Mouse (Mus musculus): Measurements from ENCODE around the gene Gm21972. TPM values are rescaled to one million over a fixed set of nuclear protein-coding genes. Genes with fewer than 3 reads are reported as not detected.

The Gm21972 gene
- total and polyA plus RNA-seq, 3 experiments: 0.47 to 78.8 (median 4.4) TPM

- H3K79me2 ChIP-seq (replicated peaks; ENCODE audit: control insufficient read depth, extremely low read depth, insufficient read depth, poor library complexity, severe bottlenecking): no peaks in the 10 kb centered on the region
- dilution Hi-C loops (cut with MboI; ENCODE audit: extremely low pct_ligation_motif_present, extremely low pct_unique_long_range_greater_than_20kb, low sequenced_read_pairs): no loop called here
- H3K36me3 ChIP-seq (replicated peaks in 1 of 2; ENCODE audit: control insufficient read depth in 1 of 2, insufficient read depth in 1 of 2, low read length in 1 of 2): peaks cover 46 to 76% of the 10 kb centered on the region in 2 experiments
- no peaks in the 10 kb centered on the region for H3K27me3 ChIP-seq (replicated peaks)
- no peak overlapping the region for H3K27ac ChIP-seq (ENCODE audit: insufficient read depth, low read depth)
- in situ Hi-C loops (cut with MboI; ENCODE audit: low pct_ligation_motif_present, low pct_unique_long_range_greater_than_20kb, low sequenced_read_pairs): no loop called here
- DNase-seq (ENCODE audit: extremely low read depth): no peak
- H3K4me2 ChIP-seq (ENCODE audit: insufficient read depth, low read depth, poor library complexity, severe bottlenecking): no peak overlapping the region
- no peak overlapping the region for H3K4me3 ChIP-seq (replicated peaks in 1 of 3; ENCODE audit: low read depth in 2 of 3, low read length in 2 of 3, poor library complexity in 1 of 3)
- no peak overlapping the region for H3K9ac ChIP-seq (ENCODE audit: insufficient read depth, low read depth)
- H3K9me3 ChIP-seq (replicated peaks; ENCODE audit: low read length): no peaks in the 10 kb centered on the region
- no peak for TF ChIP-seq NELFE (IDR thresholded peaks at IDR 0.05; ENCODE audit: low read depth, low read length)
- TF ChIP-seq POLR2A (IDR thresholded peaks at IDR 0.05; ENCODE audit: low read depth, low read length): no peak
- TF ChIP-seq MAX (IDR thresholded peaks at IDR 0.05; ENCODE audit: low read length): no peak
- TF ChIP-seq MAZ (IDR thresholded peaks at IDR 0.05; ENCODE audit: low read depth, low read length): no peak
- TF ChIP-seq SMC3 (IDR thresholded peaks at IDR 0.05; ENCODE audit: low read depth, low read length): no peak
- TF ChIP-seq GABPA (IDR thresholded peaks at IDR 0.05; ENCODE audit: insufficient replicate concordance, low read depth, low read length): no peak
- no peak for TF ChIP-seq JUND (conservative IDR thresholded peaks at IDR 0.05; ENCODE audit: low read depth, low read length)
- no peak for TF ChIP-seq RAD21 (IDR thresholded peaks at IDR 0.05; ENCODE audit: low read depth, low read length)
- no peak for TF ChIP-seq TCF12 (IDR thresholded peaks at IDR 0.05; ENCODE audit: low read depth, low read length)
- TF ChIP-seq ZC3H11A (IDR thresholded peaks at IDR 0.05; ENCODE audit: low read depth, low read length): no peak
- TF ChIP-seq E2F4 (IDR thresholded peaks at IDR 0.05; ENCODE audit: insufficient replicate concordance, low read depth, low read length): no peak
- no peak for TF ChIP-seq HCFC1 (IDR thresholded peaks at IDR 0.05; ENCODE audit: low read depth, low read length)
- no peak for TF ChIP-seq EP300 (IDR thresholded peaks at IDR 0.05; ENCODE audit: low read length)
- no peak for TF ChIP-seq TBP (conservative IDR thresholded peaks at IDR 0.05; ENCODE audit: low read depth, low read length)
- TF ChIP-seq ELF1 (IDR thresholded peaks at IDR 0.05; ENCODE audit: low read depth, low read length): no peak
- peaks cover 3 to 35% of the 10 kb centered on the region in 2 experiments; a peak in 3 of 4 replicates for H3K4me1 ChIP-seq (ENCODE audit: control insufficient read depth in 1 of 2, insufficient read depth in 2 of 2)
Measured at GRCm38 (mm10) chr1:86160479-86160878, 27.0 kb downstream of the Gm21972 start.

- Histone ChIP-seq H3K4me2 (ENCODE audit: insufficient read depth, low read depth, poor library complexity, severe bottlenecking) (no peak overlapping the region), H3K36me3 (replicated peaks in 1 of 2; ENCODE audit: control insufficient read depth in 1 of 2, insufficient read depth in 1 of 2, low read length in 1 of 2) (peaks cover 48 to 80% of the 10 kb centered on the region in 2 experiments), H3K9ac (ENCODE audit: insufficient read depth, low read depth) (no peak overlapping the region), H3K27me3 (replicated peaks) (no peaks in the 10 kb centered on the region), H3K9me3 (replicated peaks; ENCODE audit: low read length) (no peaks in the 10 kb centered on the region), H3K27ac (ENCODE audit: insufficient read depth, low read depth) (no peak overlapping the region), H3K79me2 (replicated peaks; ENCODE audit: control insufficient read depth, extremely low read depth, insufficient read depth, poor library complexity, severe bottlenecking) (no peaks in the 10 kb centered on the region), H3K4me3 (replicated peaks in 1 of 3; ENCODE audit: low read depth in 2 of 3, low read length in 2 of 3, poor library complexity in 1 of 3) (no peak overlapping the region), H3K4me1 (ENCODE audit: control insufficient read depth in 1 of 2, insufficient read depth in 2 of 2) (peaks cover 0 to 29% of the 10 kb centered on the region in 2 experiments; a peak in 2 of 4 replicates)
- DNase-seq (ENCODE audit: extremely low read depth): no peak
- dilution Hi-C loops (cut with MboI; ENCODE audit: extremely low pct_ligation_motif_present, extremely low pct_unique_long_range_greater_than_20kb, low sequenced_read_pairs) (no loop called here), in situ Hi-C loops (cut with MboI; ENCODE audit: low pct_ligation_motif_present, low pct_unique_long_range_greater_than_20kb, low sequenced_read_pairs) (no loop called here)
- TF ChIP-seq MAX (IDR thresholded peaks at IDR 0.05; ENCODE audit: low read length): no peak
- TF ChIP-seq ZC3H11A (IDR thresholded peaks at IDR 0.05; ENCODE audit: low read depth, low read length): no peak
Measured at GRCm38 (mm10) chr1:86161061-86161460, 27.6 kb downstream of the Gm21972 start.

All from CH12.LX (cell line).